Mouse (Mus musculus) embryonic facial prominence, embryonic 11.5 days (tissue): ENCODE results near the gene Exoc8. TPM values are rescaled to one million over a fixed set of nuclear protein-coding genes. Genes with fewer than 3 reads are reported as not detected.
A peak's percentile ranks its signal among the peaks of the same experiment; 100 is the strongest.

Experiments used
- ATAC-seq: fragments of 200-750 bp; cut with Nextera tagmentation; replicated peaks from 2 replicates; pipeline ENCODE4 v1.8.0; 2017; ENCODE audit warnings: low read depth; ENCODE audit not compliant: insufficient number of reproducible peaks, low FRiP score, low TSS enrichment
- DNase-seq: peaks from one replicate; pipeline ENCODE4 v3.0.0-alpha.2; 2015; ENCODE audit warnings: low spot score
- H3K27ac ChIP-seq: fragments of 300-500 bp; sonication (generic); replicated peaks from 2 replicates; pipeline ENCODE4 v1.5.1; 2014; ENCODE audit warnings: mild to moderate bottlenecking, low read depth, low read length, control low read depth
- H3K27me3 ChIP-seq: fragments of 300-500 bp; sonication (generic); 2 replicates; pipeline ENCODE4 v1.6.1; 2014; ENCODE audit warnings: mild to moderate bottlenecking, low read length, moderate library complexity, mixed read lengths; ENCODE audit not compliant: control insufficient read depth, insufficient read depth
- H3K36me3 ChIP-seq: fragments of 300-500 bp; sonication (generic); replicated peaks from 2 replicates; pipeline ENCODE4 v1.6.1; 2014; ENCODE audit warnings: low read depth, mild to moderate bottlenecking, low read length, moderate library complexity, mixed read lengths; ENCODE audit not compliant: control insufficient read depth, insufficient read depth
- H3K4me1 ChIP-seq: fragments of 300-500 bp; sonication (generic); 2 replicates; pipeline ENCODE4 v1.6.1; 2014; ENCODE audit warnings: low read length, mixed read lengths; ENCODE audit not compliant: control insufficient read depth, insufficient read depth
- H3K4me2 ChIP-seq: fragments of 300-500 bp; sonication (generic); 2 replicates; pipeline ENCODE4 v1.6.1; 2014; ENCODE audit warnings: low read depth, mild to moderate bottlenecking, control low read depth, low read length, moderate library complexity
- H3K4me3 ChIP-seq: fragments of 300-500 bp; sonication (generic); 2 replicates; pipeline ENCODE4 v1.5.1; 2014; ENCODE audit warnings: low read depth, low read length, control low read depth
- H3K9ac ChIP-seq: fragments of 300-500 bp; sonication (generic); replicated peaks from 2 replicates; pipeline ENCODE4 v1.6.1; 2014; ENCODE audit warnings: mild to moderate bottlenecking, control low read depth, low read length
- H3K9me3 ChIP-seq: fragments of 300-500 bp; sonication (generic); replicated peaks from 2 replicates; pipeline ENCODE4 v1.6.1; 2016; ENCODE audit warnings: mild to moderate bottlenecking, low read length, inconsistent platforms, mixed read lengths; ENCODE audit not compliant: control insufficient read depth
- WGBS: fragments of 180-500 bp; shearing (Covaris S2); extraction: QIAGEN DNeasy Blood & Tissue Kit; methylation state at CpG from one replicate; pipeline ENCODE4 v1.1.7; 2014; 5-methylcytosine and 5-hydroxymethylcytosine counted together
- polyA plus RNA-seq: library from polyadenylated mRNA; unstranded; fragments of >200 nt; fragmentation: Nextera tagmentation; extraction: Ambion mirVana; gene quantifications from 2 replicates; pipeline ENCODE4 v1.2.1, GENCODE M21; 2014

Gene Exoc8
- polyA plus RNA-seq, 1 experiment from 2014 or later: 5.7 TPM

DNA sequence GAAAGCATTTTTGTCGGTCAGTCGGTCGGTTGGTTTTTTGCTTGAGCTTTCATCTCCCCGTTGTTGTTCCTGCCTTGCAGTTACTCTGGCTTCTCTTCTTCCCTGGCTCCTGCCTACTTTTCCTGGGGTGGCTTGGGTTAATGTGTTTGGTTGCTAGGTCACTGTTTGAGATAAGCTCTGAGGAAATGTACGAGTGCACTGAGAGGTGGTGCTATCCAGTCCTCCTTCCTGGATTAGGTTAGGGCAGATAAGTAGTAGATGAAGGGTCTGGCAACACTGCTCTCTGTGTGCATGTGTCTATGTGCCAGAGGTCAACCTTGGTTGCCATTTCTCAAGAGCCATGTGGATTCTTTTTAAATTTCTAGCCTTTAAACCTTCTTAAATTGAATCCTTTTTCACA lies 24.8 kb downstream of the Exoc8 start:
- peaks cover 5% of the 10 kb centered on the region for H3K36me3 ChIP-seq
- H3K27ac ChIP-seq: no peak overlapping the region
- no peaks in the 10 kb centered on the region for H3K4me1 ChIP-seq
- H3K9me3 ChIP-seq: no peaks in the 10 kb centered on the region
- no peak for DNase-seq
- H3K4me3 ChIP-seq: no peak overlapping the region
- no peak for ATAC-seq
- H3K27me3 ChIP-seq: no peaks in the 10 kb centered on the region
- no peak overlapping the region for H3K4me2 ChIP-seq
- WGBS: 97% methylated on average over 5 of the region's 5 CpGs
- H3K9ac ChIP-seq: no peak overlapping the region

DNA sequence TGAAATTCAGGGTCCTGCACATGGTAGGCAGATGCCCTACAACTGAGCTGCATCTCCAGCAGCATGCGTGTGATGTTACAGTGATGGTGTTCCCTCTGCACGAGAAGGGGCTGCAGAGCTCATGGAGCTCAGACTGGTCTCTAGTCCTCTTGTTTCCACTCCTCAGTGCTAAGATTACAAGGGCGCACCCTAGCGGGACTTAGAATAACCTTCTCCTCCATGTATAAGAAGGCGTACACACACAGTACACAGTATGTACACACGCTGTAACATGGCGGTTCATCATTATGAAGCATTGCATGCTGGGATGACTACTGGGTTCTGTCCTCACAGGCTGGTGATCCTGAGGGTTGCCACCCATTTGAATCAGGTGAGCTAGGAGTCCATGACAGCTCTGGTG lies 25.4 kb downstream of the Exoc8 start:
- Histone ChIP-seq H3K4me2 (no peak overlapping the region), H3K9me3 (no peaks in the 10 kb centered on the region), H3K4me1 (no peaks in the 10 kb centered on the region), H3K4me3 (no peak overlapping the region), H3K9ac (no peak overlapping the region), H3K36me3 (peaks cover 2% of the 10 kb centered on the region), H3K27ac (no peak overlapping the region), H3K27me3 (no peaks in the 10 kb centered on the region)
- ATAC-seq: no peak
- no peak for DNase-seq
- WGBS: 92% methylated on average over 7 of the region's 7 CpGs

DNA sequence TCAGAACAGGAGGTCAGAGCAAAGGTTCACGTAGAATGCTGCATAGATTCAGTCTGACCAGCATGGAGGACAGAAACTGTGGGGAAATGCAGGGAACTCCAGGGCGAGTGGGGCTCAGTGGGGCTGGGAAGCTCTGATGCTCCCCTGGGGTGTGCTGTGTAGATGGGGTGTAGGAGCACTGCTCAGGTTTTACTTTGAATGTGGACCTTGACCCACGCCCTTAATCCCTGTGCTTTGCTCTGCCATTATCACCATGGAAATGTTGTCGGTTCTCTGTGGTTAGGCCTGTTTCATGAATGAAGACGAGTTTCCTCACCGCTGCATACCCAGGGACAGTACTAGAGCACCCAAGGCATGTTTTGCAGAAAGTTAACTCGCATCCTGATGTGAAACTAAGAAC lies 26.0 kb downstream of the Exoc8 start:
- 94% methylated on average over 7 of the region's 7 CpGs for WGBS
- Histone ChIP-seq H3K4me2 (no peak overlapping the region), H3K27ac (no peak overlapping the region), H3K9me3 (no peaks in the 10 kb centered on the region), H3K9ac (no peak overlapping the region), H3K36me3 (peaks cover 2% of the 10 kb centered on the region), H3K27me3 (no peaks in the 10 kb centered on the region), H3K4me3 (no peak overlapping the region), H3K4me1 (no peaks in the 10 kb centered on the region)
- DNase-seq: no peak
- no peak for ATAC-seq

GRCm38 (mm10) chr8:124869708-124870107 lies 27.8 kb downstream of the Exoc8 start:
- no peak for ATAC-seq
- Histone ChIP-seq H3K4me3 (no peak overlapping the region), H3K36me3 (no peaks in the 10 kb centered on the region; the same call in 1 of the 2 replicates)

DNA sequence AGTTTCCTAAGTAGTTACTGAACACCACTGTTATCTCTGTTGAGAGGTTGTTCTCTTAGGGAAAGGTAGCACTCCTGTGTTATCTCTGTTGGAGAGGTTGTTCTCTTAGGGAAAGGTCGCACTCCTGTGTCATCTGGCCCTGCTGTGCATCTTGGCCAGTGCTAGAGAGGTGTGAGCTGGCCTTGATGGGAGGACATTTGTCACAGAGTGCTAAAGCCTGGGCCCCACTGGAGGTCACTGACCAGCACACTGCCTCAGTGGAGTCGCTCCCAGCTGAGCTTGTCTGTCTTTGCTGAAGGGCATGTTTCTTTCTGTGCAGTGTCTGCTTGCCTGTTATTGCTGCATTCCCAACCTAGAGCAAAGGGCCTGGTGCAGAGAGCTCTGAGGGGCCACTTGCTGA lies 30.4 kb downstream of the Exoc8 start:
- H3K36me3 ChIP-seq: no peaks in the 10 kb centered on the region; the same call in 1 of the 2 replicates
- no peak overlapping the region for H3K4me3 ChIP-seq
- H3K27ac ChIP-seq: no peak overlapping the region
- H3K4me2 ChIP-seq: no peak overlapping the region
- no peaks in the 10 kb centered on the region for H3K9me3 ChIP-seq
- H3K9ac ChIP-seq: no peak overlapping the region
- WGBS: 85% methylated on average over 2 of the region's 2 CpGs
- ATAC-seq (no peak), DNase-seq (no peak)
- no peaks in the 10 kb centered on the region for H3K27me3 ChIP-seq
- no peaks in the 10 kb centered on the region for H3K4me1 ChIP-seq

More at GRCm38 (mm10) chr8:124869708-124870107, 27.8 kb downstream of the Exoc8 start:
- DNase-seq: no peak
- H3K27ac ChIP-seq: no peak overlapping the region
- no peak overlapping the region for H3K4me2 ChIP-seq
- H3K4me1 ChIP-seq: no peaks in the 10 kb centered on the region
- H3K27me3 ChIP-seq: no peaks in the 10 kb centered on the region
- 89% methylated on average over 6 of the region's 6 CpGs for WGBS
- no peak overlapping the region for H3K9ac ChIP-seq
- H3K9me3 ChIP-seq: no peaks in the 10 kb centered on the region

DNA sequence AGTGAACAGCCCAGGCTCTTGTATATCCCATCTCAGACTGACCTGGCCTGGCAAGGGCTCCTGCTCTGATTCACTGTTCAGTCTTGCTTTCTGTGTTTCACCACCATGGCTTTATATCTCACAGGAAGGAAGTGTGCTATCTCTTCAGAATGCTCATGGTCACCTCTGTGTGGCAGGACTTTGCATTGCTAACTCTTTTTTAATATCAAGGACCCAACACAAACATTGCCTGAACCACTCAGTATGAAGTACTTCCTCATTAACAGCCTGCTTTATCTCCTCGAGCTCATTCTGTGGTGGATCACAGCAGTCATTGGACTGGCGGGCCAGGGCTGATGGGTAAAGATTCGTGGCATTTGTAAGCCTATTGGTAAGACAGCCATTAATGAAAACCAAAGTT lies 30.8 kb downstream of the Exoc8 start:
- no peak for ATAC-seq
- Histone ChIP-seq H3K4me1 (no peaks in the 10 kb centered on the region), H3K9me3 (no peaks in the 10 kb centered on the region), H3K27me3 (no peaks in the 10 kb centered on the region), H3K4me2 (no peak overlapping the region), H3K9ac (no peak overlapping the region), H3K36me3 (no peaks in the 10 kb centered on the region; the same call in 1 of the 2 replicates), H3K27ac (no peak overlapping the region), H3K4me3 (no peak overlapping the region)
- WGBS: 87% methylated on average over 3 of the region's 3 CpGs
- no peak for DNase-seq

GRCm38 (mm10) chr8:124863729-124864128 lies 33.8 kb downstream of the Exoc8 start:
- peak; percentile 1 for DNase-seq
- H3K27ac ChIP-seq: 0 out of 2 replicates have a peak overlapping the region, but pooled peaks have one; percentile 89

DNA sequence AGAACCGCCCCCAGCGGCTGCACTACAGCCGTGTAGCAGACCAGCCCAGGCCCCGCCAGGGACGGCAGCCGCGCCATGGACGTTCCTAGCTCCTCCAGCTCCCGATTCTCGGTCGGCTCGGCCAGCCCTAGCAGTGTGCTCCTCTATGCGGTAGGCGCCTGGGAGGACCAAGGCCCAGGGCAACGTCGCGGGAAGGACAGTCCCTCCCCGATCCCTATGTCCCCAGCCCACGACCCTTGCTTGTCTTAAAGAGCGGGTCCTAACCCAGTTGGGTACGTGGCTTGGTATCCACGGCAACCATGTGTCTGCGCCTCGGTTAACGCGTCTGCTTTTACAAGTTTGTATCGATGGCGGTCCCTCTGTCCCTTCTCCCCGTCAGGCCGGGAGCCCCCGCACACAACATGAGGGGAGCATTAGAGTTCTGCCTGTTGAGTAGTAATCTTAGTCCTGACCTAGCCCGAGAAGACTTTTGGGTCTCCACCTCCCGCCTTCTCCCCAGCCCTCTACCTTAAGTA lies 34.3 kb downstream of the Exoc8 start:
- DNase-seq (no peak), ATAC-seq (peak; percentile 91)
- under 1% methylated on average over 32 of the region's 33 CpGs for WGBS
- Histone ChIP-seq H3K27me3 (no peaks in the 10 kb centered on the region), H3K4me3 (peak overlapping the region; percentile 74), H3K36me3 (peaks cover 2% of the 10 kb centered on the region), H3K9ac (peak overlapping the region; percentile 98), H3K4me2 (peak overlapping the region; percentile 69), H3K4me1 (no peaks in the 10 kb centered on the region), H3K27ac (peak overlapping the region; percentile 89), H3K9me3 (no peaks in the 10 kb centered on the region)

More at GRCm38 (mm10) chr8:124863729-124864128, 33.8 kb downstream of the Exoc8 start:
- H3K9me3 ChIP-seq: no peaks in the 10 kb centered on the region
- 16% methylated on average over 8 of the region's 8 CpGs for WGBS
- H3K4me1 ChIP-seq: no peaks in the 10 kb centered on the region
- H3K4me3 ChIP-seq: peak overlapping the region; percentile 74
- no peaks in the 10 kb centered on the region for H3K27me3 ChIP-seq
- H3K36me3 ChIP-seq: peaks cover 2% of the 10 kb centered on the region; the same call in 1 of the 2 replicates
- ATAC-seq: no peak
- peak overlapping the region; percentile 69 for H3K4me2 ChIP-seq
- peak overlapping the region; percentile 98 for H3K9ac ChIP-seq
